Mouse (Mus musculus): ENCODE measurements around the gene Mtch1.

- TF ChIP-seq GATA1 (IDR thresholded peaks at IDR 0.05; ENCODE audit: borderline replicate concordance, low read length), result no peak; the same call in 2 of the 3 replicates
- no peak for TF ChIP-seq FLI1 (IDR thresholded peaks at IDR 0.05; ENCODE audit: low read length)
Observed at GRCm38 (mm10) chr17:29319881-29320639, 27.7 kb downstream of the Mtch1 start.

Measured in megakaryocyte, embryonic 14.5 days (primary cell).